Mouse (Mus musculus) embryo, embryonic 9.5 days (tissue): ENCODE measurements at regions not wholly inside any gene's neighbourhood (a gene's known extent, or its start where the extent isn't known, plus 50 kb on each side); places are given as distances from the start of the nearest gene placed in this dataset.

Experiments
- DNase-seq: peaks from one replicate; pipeline ENCODE4 v3.0.0-alpha.2; 2017; ENCODE audit errors: extremely low spot score

DNA sequence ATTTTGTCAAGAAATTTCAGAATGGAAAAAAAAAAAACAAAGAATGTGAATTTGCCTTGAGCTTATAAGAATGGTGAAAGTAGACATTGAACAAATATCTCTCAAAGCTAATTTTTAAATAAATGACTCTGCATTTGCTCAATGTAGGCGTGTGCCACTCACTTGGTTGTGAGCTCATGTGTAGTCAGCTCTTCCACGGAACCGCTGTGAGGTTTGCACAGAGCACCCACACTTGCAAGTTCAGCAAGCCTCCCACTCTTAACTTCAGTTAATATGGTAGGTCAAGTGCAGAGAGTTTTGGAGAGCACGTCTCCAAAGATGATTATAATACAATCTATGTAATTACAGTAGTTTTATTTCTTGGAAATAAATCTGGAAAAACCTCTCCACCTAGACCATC lies 479.9 kb upstream of the Mef2c start:
- DNase-seq: no peak

DNA sequence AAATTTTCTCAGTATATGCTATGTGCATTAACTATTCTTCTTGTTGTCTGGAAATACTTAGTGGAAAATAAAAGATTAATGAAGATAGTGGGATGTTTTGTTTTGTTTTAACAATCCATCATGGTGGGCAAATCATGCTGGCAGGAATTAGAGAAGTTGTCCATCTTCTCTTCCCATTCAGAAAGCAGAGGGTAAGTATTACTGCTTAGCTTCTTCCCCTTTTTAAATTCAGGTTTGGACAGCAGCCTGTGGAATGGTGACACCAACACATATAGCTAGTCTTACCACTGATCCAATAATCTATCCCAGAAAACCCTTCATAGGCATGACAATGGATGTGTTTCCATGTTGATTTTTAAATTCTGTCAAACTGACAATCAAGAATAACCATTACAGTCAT lies 467.9 kb upstream of the Mef2c start:
- no peak for DNase-seq

DNA sequence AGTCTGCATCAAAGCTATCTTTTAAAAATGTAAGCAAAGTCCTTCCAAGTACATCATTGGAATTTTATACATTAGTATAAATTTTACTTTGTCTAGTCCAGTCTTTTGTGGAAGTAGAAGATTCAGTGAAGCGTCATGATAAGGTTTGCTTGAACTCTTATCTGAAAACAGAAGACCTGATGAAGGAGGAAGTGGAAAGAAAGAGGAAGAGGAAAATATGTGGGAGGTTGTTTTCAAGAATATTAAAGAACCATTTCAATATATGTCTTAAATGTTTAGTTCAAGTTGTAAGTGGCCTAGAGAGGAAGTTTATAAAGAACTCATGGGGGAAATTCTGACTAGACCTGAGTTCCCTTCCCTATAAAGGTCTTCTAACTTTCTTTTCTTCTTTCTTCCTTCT lies 462.3 kb upstream of the Mef2c start:
- DNase-seq: no peak

DNA sequence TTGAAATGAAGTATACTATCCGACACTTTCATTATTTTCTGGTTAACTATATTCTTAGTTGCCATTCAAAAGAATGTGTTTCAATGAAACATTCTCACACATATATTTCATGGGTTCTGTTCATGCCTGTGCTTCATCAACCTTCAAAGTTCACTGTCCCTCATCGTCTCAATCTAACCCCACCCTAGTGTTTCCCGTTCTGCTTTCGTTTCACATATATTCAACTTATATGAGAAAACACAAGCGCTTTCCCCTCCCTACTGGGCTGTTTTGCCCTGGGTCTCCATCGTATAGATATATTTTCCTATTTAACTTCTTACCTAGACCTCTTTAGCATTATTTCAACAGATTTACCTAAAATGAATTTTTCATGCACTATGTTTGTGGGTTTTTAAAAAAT lies 458.3 kb upstream of the Mef2c start:
- no peak for DNase-seq

DNA sequence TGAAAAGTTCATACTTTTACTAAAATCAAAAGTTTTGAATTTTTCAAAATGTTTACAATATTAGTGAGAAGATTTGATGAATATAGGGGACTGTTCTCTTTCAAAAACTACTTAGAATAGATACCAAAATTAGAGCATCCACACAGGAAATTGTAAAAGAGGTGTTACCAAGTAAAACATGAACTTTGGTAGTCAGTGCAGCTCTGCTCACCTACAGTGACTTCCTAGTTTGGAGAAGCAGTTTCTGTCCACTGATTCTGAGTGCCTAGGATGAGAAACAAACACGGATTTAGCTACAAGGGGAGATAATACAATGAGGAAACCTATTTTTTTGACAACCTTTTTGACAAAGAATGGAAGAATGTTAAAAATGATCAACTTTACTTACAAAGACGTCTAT lies 457.9 kb upstream of the Mef2c start:
- DNase-seq: no peak

DNA sequence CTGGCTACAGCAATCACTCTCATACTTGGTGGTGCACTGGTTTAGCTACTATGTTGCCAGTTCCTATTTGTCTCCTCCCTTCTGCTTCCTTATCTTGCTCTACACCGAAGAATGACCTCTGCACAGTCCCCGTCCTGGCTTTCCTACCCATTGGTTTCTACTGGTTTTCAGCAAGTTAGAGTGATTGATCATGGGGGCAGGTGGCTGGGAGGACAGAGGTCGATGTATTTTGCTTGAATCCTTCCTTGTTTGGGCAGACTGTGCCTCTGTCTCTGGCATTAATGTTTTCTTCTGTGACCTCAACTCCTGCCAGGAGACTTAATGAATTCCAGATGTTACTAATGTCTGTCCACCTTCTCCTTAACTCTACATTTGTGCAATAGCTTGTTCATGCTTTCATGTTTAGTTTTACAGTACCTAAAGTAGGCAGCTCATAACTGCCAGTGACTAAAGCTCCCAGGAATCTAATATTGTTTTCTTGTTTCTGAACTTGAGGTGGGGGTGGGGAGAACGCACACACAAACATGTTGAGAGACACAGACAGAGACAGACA lies 457.2 kb upstream of the Mef2c start:
- DNase-seq: peak; percentile 52

DNA sequence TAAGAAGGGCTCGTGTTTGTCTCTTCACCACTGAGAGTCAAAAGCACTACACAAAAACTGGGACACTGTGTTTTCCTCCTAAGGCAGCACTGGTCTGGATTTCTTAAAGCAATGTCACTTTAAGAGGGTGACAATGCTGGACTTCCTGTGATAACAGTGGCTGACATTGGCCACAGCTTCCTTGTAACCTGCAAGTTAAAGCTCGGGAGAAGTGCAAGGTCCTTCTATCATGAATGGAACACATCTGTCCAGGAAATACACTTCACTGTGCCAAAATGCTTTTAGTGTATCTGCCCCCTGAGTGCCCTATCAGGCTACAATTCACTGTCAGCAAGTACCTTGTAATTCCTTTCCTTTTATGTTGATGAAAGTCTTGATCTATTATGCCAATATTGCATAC lies 448.0 kb upstream of the Mef2c start:
- DNase-seq: no peak

DNA sequence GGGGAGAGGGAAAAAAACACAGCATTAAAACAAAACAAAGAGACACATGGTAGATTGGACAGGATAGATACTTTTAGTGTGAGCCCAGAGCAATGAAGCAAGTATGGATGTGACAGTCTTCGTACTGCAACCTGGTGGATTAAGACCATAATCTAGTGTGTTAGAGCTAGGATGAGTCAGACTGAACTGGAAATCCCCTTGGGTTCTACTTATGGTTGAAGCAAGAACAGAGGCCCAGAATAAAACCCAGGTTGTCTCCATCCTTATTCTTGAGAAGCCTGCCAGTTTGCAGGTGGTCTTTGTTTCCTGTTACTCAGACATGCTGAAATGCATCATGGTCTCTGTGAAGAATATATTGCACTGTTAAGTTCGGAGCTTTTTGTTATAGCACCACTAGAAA lies 447.4 kb upstream of the Mef2c start:
- no peak for DNase-seq

DNA sequence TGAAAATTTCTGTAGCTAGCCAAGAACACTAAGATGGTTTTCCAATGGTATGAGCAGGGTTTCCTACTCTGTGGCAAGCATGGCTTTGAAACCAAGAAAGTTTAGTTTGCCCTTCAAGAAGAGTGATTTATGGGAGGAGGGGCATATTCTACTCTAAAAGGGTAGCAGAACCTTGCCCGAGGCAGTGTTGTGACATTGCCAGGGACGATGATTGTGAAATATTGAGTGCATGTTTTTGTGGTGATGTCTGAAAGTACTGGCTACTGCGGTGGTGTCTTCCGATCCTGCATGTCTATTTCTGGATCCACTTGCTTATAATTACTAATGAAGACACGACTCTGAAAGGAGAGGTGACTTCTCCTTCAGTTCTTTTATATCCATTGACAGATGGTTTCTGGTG lies 439.1 kb upstream of the Mef2c start:
- DNase-seq: no peak

DNA sequence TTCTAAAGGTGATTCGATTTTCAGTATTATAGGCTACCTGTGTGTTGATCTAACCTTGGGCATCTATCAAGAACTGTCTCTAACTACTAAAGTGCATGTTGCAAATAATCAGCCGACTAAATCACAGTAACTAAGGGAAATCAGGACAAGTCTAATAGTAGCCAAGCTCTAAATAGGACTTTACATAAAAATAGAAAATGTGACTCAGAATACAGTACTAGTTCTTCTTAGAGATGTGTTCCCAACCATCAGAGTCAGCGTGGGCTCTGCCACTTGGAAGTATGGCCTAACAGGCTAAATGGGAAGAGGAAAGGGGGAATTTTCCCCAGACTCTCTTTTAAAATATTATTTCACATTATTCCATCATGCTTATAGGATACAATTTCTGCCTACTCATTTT lies 438.6 kb upstream of the Mef2c start:
- no peak for DNase-seq

DNA sequence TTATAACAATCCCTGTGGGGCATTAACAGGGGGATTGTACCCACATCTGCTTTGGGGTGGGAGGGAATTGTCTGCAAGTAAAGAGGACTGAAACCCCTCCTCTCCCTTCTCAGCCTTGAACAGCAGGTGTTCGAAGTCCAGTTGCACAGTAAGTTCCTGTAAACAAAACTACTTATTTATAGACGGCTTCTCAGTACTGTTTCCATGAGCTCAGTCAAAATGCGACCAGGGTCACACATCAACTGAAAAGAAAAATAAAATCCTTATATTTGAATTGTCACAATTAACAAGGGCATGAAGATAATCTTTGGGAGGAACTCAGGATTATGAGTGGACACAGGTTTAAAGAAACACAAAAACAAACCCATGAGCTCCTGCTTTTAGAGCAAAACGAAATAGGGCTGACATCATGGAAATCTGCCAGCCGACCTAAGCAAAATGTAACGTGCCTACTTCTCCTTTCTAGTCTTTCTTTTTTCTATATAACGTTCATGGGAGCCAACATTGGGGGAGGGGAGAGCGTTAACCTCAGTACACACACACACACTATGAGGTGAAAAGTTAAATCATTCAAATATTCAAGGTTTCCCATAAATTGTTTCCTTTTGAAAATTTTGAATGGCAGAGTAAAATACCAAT lies 437.6 kb upstream of the Mef2c start:
- no peak for DNase-seq

DNA sequence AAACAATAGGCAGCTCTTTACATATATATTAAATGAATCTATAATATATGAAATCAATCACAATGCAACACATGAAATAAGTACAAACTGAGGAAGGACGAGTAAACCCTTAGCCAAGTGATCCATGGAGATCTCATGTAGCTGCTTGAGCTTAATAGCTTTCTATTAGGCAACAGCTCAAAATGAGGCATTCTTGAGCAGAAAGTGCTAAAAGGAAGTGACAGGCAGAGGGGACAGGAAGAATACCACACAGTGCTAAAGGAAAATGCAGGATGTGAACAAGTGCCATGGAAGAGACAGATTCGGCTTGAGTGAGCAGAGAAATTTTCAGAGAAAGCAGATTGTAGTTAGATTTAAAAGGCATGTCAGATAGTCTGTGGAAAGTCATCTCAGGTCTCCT lies 436.3 kb upstream of the Mef2c start:
- no peak for DNase-seq

DNA sequence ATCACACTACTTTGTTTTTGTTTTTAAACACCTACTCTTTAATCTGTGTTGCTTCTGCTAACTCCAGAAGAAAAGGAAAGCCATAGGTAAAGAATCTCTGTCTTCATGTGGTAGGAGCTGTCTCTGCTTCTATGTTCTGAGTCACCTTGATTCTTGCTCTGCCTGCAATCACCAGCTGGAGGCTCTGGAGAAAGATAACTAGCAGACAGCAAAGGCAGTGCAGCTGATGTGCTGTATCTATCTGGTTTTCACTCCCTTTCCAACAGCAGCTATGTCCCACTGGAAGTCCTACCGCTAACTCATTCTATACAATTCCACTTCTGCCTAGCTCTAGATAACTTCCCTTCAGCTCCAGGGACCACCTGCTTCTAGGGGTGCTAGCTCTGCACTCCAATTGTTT lies 435.2 kb upstream of the Mef2c start:
- DNase-seq: no peak

DNA sequence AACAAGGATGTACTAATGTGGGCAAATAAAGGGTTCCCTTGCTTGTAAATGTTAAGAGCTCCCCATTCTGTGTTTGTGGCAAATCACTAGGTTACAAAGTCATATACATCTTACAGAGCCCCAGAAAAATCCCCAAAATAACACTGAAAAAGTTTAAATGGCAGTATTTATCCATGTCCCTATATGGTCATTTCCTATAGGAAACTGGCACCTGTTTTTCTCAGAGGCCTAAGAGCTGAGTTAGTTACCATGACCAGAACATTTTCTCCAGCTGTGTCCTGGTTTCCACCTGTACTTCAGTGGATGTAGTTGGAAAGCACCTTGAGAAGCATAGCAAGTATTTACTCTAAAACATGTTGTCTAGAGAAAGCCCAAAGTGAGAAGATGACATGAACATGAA lies 434.5 kb upstream of the Mef2c start:
- no peak for DNase-seq

DNA sequence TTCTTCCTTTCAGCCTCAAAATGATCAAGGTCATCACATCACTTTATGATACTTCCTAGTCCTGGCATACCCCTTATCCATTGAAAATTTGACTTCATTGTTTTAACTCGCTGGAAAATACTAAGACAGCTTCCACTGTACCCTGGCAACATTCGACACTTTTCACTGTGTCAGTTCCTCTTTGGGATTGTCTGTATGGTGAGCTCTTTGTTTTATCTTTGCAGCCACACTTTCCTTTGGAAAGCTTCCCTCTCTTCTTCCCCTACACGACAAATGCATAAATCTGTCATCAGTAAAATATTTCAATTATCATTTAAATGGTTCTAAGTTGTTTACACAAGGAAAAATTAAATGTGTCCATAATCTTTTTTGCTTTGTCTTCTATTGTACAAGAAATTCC lies 431.8 kb upstream of the Mef2c start:
- DNase-seq: no peak

DNA sequence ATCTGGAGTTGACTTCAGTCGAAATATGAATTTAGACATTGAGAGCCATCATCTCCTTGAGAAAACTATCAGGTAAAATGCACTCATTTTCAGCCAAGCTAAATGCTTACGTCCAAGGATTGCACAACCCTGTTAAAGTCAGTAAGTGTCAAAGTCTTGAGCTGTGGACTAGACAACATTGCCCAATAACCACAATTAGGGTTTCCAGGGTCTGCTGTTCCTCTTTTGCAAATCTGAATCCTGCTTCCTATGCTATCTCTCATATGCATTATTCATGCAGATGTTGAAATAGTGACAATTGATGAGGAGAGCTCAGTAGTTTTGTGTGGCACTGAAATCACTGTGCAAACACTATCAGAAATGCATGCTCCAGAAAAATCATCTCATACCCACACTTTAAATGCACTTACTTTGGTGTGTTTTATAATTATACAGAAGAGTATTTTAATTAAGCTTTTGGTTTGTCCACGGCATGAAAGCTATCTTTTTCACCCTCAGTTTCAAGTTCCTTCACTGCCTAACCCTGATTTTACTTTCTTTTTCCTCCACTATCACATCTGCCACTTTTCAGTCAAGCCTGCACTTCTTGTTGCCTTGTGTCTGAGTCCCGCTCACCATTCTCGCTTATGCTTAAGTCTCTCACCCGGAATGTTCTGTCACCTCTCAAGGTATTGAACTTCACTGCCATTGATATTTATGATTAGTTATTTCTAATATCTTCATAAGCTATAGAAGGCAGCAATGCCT lies 429.4 kb upstream of the Mef2c start:
- DNase-seq: no peak

DNA sequence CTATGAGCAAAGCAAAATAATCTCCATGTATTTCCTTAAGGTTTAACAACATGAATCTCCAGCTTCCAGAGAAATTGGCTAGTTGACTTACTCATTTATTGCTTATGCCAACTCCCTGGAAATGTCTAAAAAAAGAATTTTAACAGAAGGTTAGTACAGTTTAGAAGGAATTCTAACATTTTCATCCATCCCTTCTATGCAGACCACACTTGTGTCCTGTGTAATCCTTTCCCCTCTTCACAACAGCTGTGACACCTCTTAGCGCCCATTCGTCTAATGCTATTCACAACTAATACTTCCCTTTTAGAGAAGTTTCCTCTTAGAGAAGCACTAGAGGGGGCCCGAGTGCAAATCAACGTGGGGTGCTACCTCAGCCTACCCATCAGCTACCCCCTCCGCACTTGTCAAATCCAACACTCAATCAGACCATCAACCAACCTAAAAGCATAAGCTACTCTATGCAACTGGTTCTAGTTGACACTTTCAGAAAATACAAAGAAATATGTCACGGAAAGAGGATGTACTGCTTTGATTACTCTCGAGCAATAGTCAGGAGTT lies 428.4 kb upstream of the Mef2c start:
- DNase-seq: no peak

DNA sequence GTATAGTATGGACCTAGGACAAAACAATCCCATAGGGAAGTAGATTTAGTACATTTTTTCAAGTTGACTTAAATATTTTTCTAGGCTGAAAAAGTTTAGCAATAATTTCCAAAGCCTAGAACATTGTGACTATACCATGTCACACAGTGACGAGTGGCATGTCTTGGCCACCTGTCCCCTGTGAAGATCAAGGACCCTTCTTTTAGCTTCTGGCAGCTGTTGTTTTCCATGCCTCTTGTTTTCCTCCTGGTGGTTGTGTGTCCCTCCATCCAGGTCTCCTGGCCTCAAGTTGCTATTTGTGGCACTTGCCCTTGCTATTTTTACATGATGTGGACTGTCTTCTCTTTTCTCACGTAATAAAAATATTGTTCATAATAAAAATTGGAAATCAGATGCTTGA lies 427.2 kb upstream of the Mef2c start:
- DNase-seq: no peak

DNA sequence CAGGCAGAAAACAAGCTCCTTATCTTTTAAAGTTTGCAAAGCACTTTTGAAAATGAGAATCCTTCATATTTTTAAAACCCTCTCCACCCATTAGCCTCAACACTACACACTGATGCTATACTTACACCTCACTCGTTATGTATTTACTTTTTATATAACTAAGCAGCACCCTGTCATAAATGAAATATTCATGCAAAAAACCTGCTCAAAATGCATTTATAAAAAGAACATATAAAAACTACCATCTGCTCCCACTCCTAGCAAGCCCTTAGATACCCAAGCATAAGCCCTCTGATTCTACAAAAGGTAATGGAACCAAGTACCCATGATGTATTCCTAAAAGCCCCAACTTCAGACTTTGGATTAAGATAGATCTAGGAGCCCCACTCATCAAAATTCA lies 426.7 kb upstream of the Mef2c start:
- no peak for DNase-seq

DNA sequence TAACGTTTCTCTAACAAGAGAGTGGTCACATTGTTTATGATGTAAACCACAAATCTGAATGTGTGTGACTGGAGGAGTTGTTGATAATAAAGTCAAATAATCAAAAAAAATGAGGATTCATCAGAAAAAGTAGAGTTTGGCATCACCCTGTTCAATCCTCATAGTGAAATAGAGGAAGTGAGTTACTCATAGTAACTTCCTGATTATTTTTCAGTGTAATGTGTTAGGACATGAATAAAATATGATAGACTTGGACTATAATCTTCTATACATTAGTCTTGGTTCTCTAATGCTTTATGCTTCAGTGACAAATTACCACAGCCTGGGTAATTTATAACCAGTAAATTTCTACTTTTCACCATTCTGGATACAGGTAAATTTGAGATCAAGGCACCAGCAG lies 424.5 kb upstream of the Mef2c start:
- no peak for DNase-seq

DNA sequence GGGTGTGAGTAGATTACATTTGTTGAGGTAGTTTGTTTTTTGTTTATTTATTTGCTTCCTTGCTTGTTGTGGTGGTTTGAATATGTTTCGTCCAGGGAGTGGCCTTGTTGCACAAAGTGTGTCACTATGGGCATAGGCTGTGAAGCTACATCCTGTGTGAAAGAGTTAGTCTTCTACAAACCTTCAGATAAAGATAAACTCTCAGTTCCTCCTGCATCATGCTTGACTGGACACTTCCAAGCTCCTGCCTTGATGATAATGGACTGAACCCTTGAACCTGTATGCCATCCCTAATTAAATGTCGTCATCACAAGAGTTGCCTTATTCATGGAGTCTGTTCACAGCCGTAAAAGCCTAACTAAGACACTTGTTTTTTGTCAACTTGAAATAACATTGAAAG lies 418.9 kb upstream of the Mef2c start:
- DNase-seq: no peak

DNA sequence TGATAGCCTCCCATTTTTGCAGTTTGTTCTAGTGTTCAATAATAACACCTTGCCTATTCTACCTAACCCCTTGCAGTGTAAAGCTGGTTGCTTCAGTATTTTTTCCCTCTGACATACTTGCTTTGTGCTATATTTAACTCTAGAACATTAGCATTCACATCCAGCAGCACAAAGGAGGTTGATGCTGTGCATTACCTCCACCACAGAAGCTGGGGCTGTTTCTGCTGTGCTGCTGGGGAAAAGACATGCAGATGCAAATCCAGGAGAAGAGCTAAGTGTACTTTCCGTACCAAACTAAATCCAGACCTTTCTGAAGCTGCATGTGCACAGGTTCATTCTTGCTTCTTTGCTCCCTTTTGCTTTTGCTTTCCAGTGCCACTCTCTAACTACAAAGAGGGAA lies 403.9 kb upstream of the Mef2c start:
- no peak for DNase-seq

DNA sequence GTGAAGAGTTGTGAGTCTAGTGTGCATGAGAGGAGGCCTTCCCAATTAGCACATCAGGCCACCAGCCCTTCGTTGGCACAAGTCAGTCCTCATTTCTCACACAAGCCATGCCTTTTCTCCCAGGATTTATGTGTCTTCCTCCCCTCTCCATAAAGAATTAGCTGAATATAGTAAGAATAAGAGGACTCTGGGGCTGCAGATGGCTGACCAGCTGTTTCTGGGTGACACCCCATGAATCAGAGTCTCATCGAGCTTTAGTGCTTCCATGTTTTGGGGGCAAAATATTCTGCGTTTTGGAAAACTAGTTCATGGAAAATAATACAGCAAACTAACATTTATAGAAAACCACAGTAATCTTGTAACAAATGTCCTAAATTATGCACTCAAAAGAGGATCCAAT lies 393.2 kb upstream of the Mef2c start:
- DNase-seq: no peak
